Mouse (Mus musculus): ENCODE results near the gene E130308A19Rik. TPM values are rescaled to one million over a fixed set of nuclear protein-coding genes. Genes with fewer than 3 reads are reported as not detected.

E130308A19Rik gene
- polyA plus RNA-seq (2012; rRNA removed): 8.5 and 9.9 TPM in 2 replicates

- DNase-seq (ENCODE audit: extremely low spot score in 1 of 2, low spot score in 1 of 2): peak; percentile 20 to 62
Measured at GRCm38 (mm10) chr4:59625998-59626910, at the start of gene E130308A19Rik. E130308A19Rik (plus strand) TSS chr4:59626211.

GRCm38 (mm10) chr4:59580495-59581281 is 45.3 kb upstream of the E130308A19Rik start:
- DNase-seq (ENCODE audit: extremely low spot score in 1 of 2, low spot score in 1 of 2): peak in 1 of 2 experiments; percentile 23

GRCm38 (mm10) chr4:59581314-59582185 is 44.5 kb upstream of the E130308A19Rik start, which contains the start of gene Hsdl2:
Hsdl2 (plus strand) TSS chr4:59581563.
- DNase-seq (ENCODE audit: extremely low spot score in 1 of 2, low spot score in 1 of 2): peak; percentile 97 to 99

- no peak for DNase-seq (ENCODE audit: extremely low spot score in 1 of 2, low spot score in 1 of 2)
Measured at GRCm38 (mm10) chr4:59582186-59582585, 43.8 kb upstream of the E130308A19Rik start.

GRCm38 (mm10) chr4:59585097-59585496 is 40.9 kb upstream of the E130308A19Rik start:
- DNase-seq (ENCODE audit: extremely low spot score in 1 of 2, low spot score in 1 of 2): peak in 1 of 2 experiments; percentile 27

GRCm38 (mm10) chr4:59587215-59587871 is 38.7 kb upstream of the E130308A19Rik start:
- DNase-seq (ENCODE audit: extremely low spot score in 1 of 2, low spot score in 1 of 2): no peak

- no peak for DNase-seq (ENCODE audit: extremely low spot score in 1 of 2, low spot score in 1 of 2)
Measured at GRCm38 (mm10) chr4:59587872-59588226, 38.2 kb upstream of the E130308A19Rik start.

GRCm38 (mm10) chr4:59594614-59595013 is 31.4 kb upstream of the E130308A19Rik start:
- DNase-seq (ENCODE audit: extremely low spot score in 1 of 2, low spot score in 1 of 2): no peak

GRCm38 (mm10) chr4:59596556-59596955 is 29.5 kb upstream of the E130308A19Rik start:
- DNase-seq (ENCODE audit: extremely low spot score in 1 of 2, low spot score in 1 of 2): no peak

GRCm38 (mm10) chr4:59602704-59603103 is 23.3 kb upstream of the E130308A19Rik start:
- no peak for DNase-seq (ENCODE audit: extremely low spot score in 1 of 2, low spot score in 1 of 2)

GRCm38 (mm10) chr4:59604892-59605291 is 21.1 kb upstream of the E130308A19Rik start:
- no peak for DNase-seq (ENCODE audit: extremely low spot score in 1 of 2, low spot score in 1 of 2)

- DNase-seq (ENCODE audit: extremely low spot score in 1 of 2, low spot score in 1 of 2): no peak
Measured at GRCm38 (mm10) chr4:59605501-59605900, 20.5 kb upstream of the E130308A19Rik start.

- no peak for DNase-seq (ENCODE audit: extremely low spot score in 1 of 2, low spot score in 1 of 2)
Measured at GRCm38 (mm10) chr4:59610411-59610810, 15.6 kb upstream of the E130308A19Rik start.

- DNase-seq (ENCODE audit: extremely low spot score in 1 of 2, low spot score in 1 of 2): peak in 1 of 2 experiments; percentile 32
Measured at GRCm38 (mm10) chr4:59614986-59615385, 11.0 kb upstream of the E130308A19Rik start.

GRCm38 (mm10) chr4:59619611-59620245 is 6.3 kb upstream of the E130308A19Rik start:
- DNase-seq (ENCODE audit: extremely low spot score in 1 of 2, low spot score in 1 of 2): no peak

GRCm38 (mm10) chr4:59625676-59625997 is 374 bp upstream of the E130308A19Rik start:
- no peak for DNase-seq (ENCODE audit: extremely low spot score in 1 of 2, low spot score in 1 of 2)

- no peak for DNase-seq (ENCODE audit: extremely low spot score in 1 of 2, low spot score in 1 of 2)
Measured at GRCm38 (mm10) chr4:59628255-59628654, 2.2 kb downstream of the E130308A19Rik start.

- DNase-seq (ENCODE audit: extremely low spot score in 1 of 2, low spot score in 1 of 2): no peak
Measured at GRCm38 (mm10) chr4:59629076-59629874, 3.3 kb downstream of the E130308A19Rik start.

- DNase-seq (ENCODE audit: extremely low spot score in 1 of 2, low spot score in 1 of 2): no peak
Measured at GRCm38 (mm10) chr4:59630122-59630521, 4.1 kb downstream of the E130308A19Rik start.

All from frontal cortex, adult 2 months (tissue).